Mouse (Mus musculus) heart, adult 2 months (tissue): Measurements from ENCODE around the gene Kcnd2.

ENCODE experiments used
- CTCF ChIP-seq: fragments of 200-600 bp; IDR thresholded peaks from 2 replicates; pipeline ENCODE4 v1.8.1; 2022; ENCODE audit warnings: antibody characterized with exemption, mild to moderate bottlenecking, moderate library complexity
- EP300 ChIP-seq: fragments of 200-500 bp; IDR thresholded peaks from 2 replicates; pipeline ENCODE4 v1.6.1; 2011; ENCODE audit warnings: low read depth, low read length, control low read depth; ENCODE audit not compliant: insufficient read depth
- POLR2A ChIP-seq: fragments of 200-500 bp; IDR thresholded peaks from 2 replicates; pipeline ENCODE4 v1.6.1; 2011; ENCODE audit warnings: mild to moderate bottlenecking, low read depth, low read length, control low read depth; ENCODE audit not compliant: insufficient read depth

GRCm38 (mm10) chr6:21692861-21693350 lies 477.6 kb downstream of the Kcnd2 start:
- TF ChIP-seq EP300, result no peak
- TF ChIP-seq POLR2A, result no peak
- TF ChIP-seq CTCF, result no peak
